Mouse (Mus musculus) liver, postnatal 0 days (tissue): Measurements from ENCODE around the gene Gm20388.
"Not testable (repeated sequence)": the region's sequence is repeated elsewhere in the genome, so short reads cannot be mapped to it uniquely, and the experiment has no call there.

Experiments used
- CTCF ChIP-seq: sonication (generic); IDR thresholded peaks from 2 replicates; pipeline ENCODE4 v1.5.1; 2016; ENCODE audit warnings: antibody characterized with exemption, low read depth
- EP300 ChIP-seq: IDR thresholded peaks from 2 replicates; pipeline ENCODE4 v1.6.1; 2016; ENCODE audit warnings: antibody characterized with exemption, low read depth, mild to moderate bottlenecking

DNA sequence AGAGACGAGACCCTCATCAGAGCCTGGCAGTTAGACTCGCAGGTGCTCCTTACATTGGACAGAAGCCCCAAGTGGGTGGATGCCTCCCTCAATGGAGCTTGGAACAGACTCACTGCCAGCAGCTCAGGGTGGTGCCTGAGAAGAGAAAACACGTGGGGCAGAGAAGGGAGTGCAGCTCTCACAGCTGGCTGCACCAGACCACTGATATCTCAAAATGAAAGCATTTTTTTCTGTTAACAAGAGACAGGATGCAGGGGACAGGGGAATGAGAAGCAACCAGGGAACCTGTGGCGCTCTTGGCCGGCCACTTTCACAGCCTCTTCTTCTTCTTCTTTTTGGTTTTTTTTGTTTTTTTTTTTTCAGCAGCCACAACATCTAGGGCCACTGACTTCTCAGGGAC lies 3563.9 kb downstream of the Gm20388 start:
- not testable (repeated sequence) for TF ChIP-seq CTCF, EP300
